Mouse (Mus musculus) spleen, adult 2 months (tissue): ENCODE results near the gene Nrd1.

Experiments
- CTCF ChIP-seq: fragments of 200-500 bp; IDR thresholded peaks from 2 replicates; pipeline ENCODE4 v1.5.1; 2011; ENCODE audit warnings: mild to moderate bottlenecking, inconsistent platforms; ENCODE audit not compliant: insufficient read depth, insufficient read length, insufficient replicate concordance; ENCODE audit errors: extremely low read depth
- POLR2A ChIP-seq: fragments of 200-500 bp; IDR thresholded peaks from 2 replicates; pipeline ENCODE4 v1.6.1; 2011; ENCODE audit warnings: low read depth, low read length, inconsistent platforms

DNA sequence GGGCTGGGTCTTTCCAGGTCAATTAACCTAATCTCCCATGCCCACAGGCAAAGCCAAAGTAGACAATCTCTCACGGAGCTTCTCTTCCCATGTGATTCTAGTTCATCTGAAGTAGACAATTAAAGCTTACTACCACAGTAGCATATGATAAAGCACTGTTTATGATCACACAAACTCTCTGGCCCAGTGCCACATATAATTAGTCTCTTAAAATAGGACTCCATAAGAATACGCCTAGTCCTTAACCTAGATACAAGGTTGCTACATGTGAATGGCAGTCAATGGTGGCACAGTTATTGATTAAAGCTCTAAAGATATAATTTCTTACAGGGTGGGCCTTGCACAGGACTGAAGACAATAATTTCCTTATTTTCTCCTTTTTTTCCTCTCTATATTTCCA lies 7.5 kb upstream of the Nrd1 start:
- TF ChIP-seq CTCF (no peak), POLR2A (no peak)
